Mouse (Mus musculus): ENCODE measurements around the gene Clec10a. TPM values are rescaled to one million over a fixed set of nuclear protein-coding genes. Genes with fewer than 3 reads are reported as not detected.
A peak's percentile ranks its signal among the peaks of the same experiment; 100 is the strongest.

Gene Clec10a
- polyA plus RNA-seq, 1 experiment from 2014 or later, result not detected

DNA sequence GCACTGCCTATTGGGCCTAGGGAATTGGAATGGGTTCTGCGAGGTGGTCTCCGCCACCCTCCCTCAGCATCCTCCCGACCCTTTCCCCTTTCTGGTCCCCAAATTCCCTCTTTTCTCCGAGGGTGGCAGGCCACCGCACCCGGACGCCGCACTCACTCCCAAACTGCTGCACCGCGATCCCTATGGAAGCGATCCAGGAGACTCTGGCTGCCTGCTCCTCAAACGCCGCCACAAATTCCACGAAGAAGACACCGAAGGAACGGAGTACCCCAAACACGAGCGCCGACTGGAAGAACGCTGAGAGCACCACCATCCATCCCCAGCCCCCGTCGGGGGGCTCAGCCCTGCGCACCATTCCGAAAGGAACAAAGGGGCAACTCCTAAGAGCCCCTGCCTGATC, 64.3 kb downstream of the Clec10a start:
- Histone ChIP-seq H3K27me3 (replicated peaks) (peaks cover 22% of the 10 kb centered on the region), H3K4me3 (peak overlapping the region; percentile 76), H3K27ac (peak overlapping the region; percentile 97), H3K4me2 (peak overlapping the region; percentile 97), H3K4me1 (peaks cover 66% of the 10 kb centered on the region), H3K9me3 (replicated peaks) (no peaks in the 10 kb centered on the region), H3K9ac (peak overlapping the region; percentile 88), H3K36me3 (peaks cover 20% of the 10 kb centered on the region)
- WGBS (ENCODE audit: insufficient replicate concordance), result 2% methylated on average over 24 of the region's 24 CpGs
- no peak for ATAC-seq

Other genes with a start within 250 kb of the Clec10a start
- gene Gps2, start 242.3 kb upstream of the Clec10a start, polyA plus RNA-seq (2016; fragmentation: Nextera tagmentation; extraction: Ambion mirVana), result 125 TPM in 2 replicates
- gene Eif5a, start 234.2 kb upstream of the Clec10a start, polyA plus RNA-seq (2016; fragmentation: Nextera tagmentation; extraction: Ambion mirVana), result 2,199 and 2,266 TPM in 2 replicates
- gene Ybx2, start 220.4 kb upstream of the Clec10a start, polyA plus RNA-seq (2016; fragmentation: Nextera tagmentation; extraction: Ambion mirVana), result 0.20 and 0.25 TPM in 2 replicates
- gene Slc2a4, start 208.0 kb upstream of the Clec10a start, polyA plus RNA-seq (2016; fragmentation: Nextera tagmentation; extraction: Ambion mirVana), result 14.9 and 17.0 TPM in 2 replicates
- gene Cldn7, start 191.4 kb upstream of the Clec10a start, polyA plus RNA-seq (2016; fragmentation: Nextera tagmentation; extraction: Ambion mirVana), result 2.8 and 3.3 TPM in 2 replicates
- gene Ctdnep1, start 175.0 kb upstream of the Clec10a start, polyA plus RNA-seq (2016; fragmentation: Nextera tagmentation; extraction: Ambion mirVana), result 14.0 and 15.2 TPM in 2 replicates
- gene Elp5, start 173.7 kb upstream of the Clec10a start, polyA plus RNA-seq (2016; fragmentation: Nextera tagmentation; extraction: Ambion mirVana), result 88.1 and 91.8 TPM in 2 replicates
- 260 and 270 TPM in 2 replicates for gene Gabarap, start 165.1 kb upstream of the Clec10a start, polyA plus RNA-seq (2016; fragmentation: Nextera tagmentation; extraction: Ambion mirVana)
- gene Phf23, start 160.4 kb upstream of the Clec10a start, polyA plus RNA-seq (2016; fragmentation: Nextera tagmentation; extraction: Ambion mirVana), result 39.5 and 40.9 TPM in 2 replicates
- 13.4 and 13.7 TPM in 2 replicates for gene Dvl2, start 155.6 kb upstream of the Clec10a start, polyA plus RNA-seq (2016; fragmentation: Nextera tagmentation; extraction: Ambion mirVana)
- 89.9 and 91.3 TPM in 2 replicates for gene Acadvl, start 140.8 kb upstream of the Clec10a start, polyA plus RNA-seq (2016; fragmentation: Nextera tagmentation; extraction: Ambion mirVana)
- gene Dlg4, start 139.3 kb upstream of the Clec10a start, polyA plus RNA-seq (2016; fragmentation: Nextera tagmentation; extraction: Ambion mirVana), result 2.3 and 2.7 TPM in 2 replicates
- gene Asgr1, start 102.1 kb upstream of the Clec10a start, polyA plus RNA-seq (2016; fragmentation: Nextera tagmentation; extraction: Ambion mirVana), result 0.51 and 0.63 TPM in 2 replicates
- 4.3 and 4.8 TPM in 2 replicates for gene Asgr2, start 63.6 kb upstream of the Clec10a start, polyA plus RNA-seq (2016; fragmentation: Nextera tagmentation; extraction: Ambion mirVana)
- 0.72 and 0.80 TPM in 2 replicates for gene Mgl2, start 25.9 kb upstream of the Clec10a start, polyA plus RNA-seq (2016; fragmentation: Nextera tagmentation; extraction: Ambion mirVana)
- 1.5 and 1.8 TPM in 2 replicates for gene Slc16a11, start 56.6 kb downstream of the Clec10a start, polyA plus RNA-seq (2016; fragmentation: Nextera tagmentation; extraction: Ambion mirVana)
- gene Slc16a13, start 64.9 kb downstream of the Clec10a start, polyA plus RNA-seq (2016; fragmentation: Nextera tagmentation; extraction: Ambion mirVana), result 6.1 and 8.5 TPM in 2 replicates
- gene Bcl6b, start 73.6 kb downstream of the Clec10a start, polyA plus RNA-seq (2016; fragmentation: Nextera tagmentation; extraction: Ambion mirVana), result 2.8 and 3.8 TPM in 2 replicates
- 97.4 and 104 TPM in 2 replicates for gene 0610010K14Rik, start 81.7 kb downstream of the Clec10a start, polyA plus RNA-seq (2016; fragmentation: Nextera tagmentation; extraction: Ambion mirVana)
- 6.2 and 7.8 TPM in 2 replicates for gene Gm21988, start 83.6 kb downstream of the Clec10a start, polyA plus RNA-seq (2016; fragmentation: Nextera tagmentation; extraction: Ambion mirVana)
- gene Rnasek, start 83.6 kb downstream of the Clec10a start, polyA plus RNA-seq (2016; fragmentation: Nextera tagmentation; extraction: Ambion mirVana), result 159 and 173 TPM in 2 replicates
- 24.7 and 26.8 TPM in 2 replicates for gene Alox12, start 99.2 kb downstream of the Clec10a start, polyA plus RNA-seq (2016; fragmentation: Nextera tagmentation; extraction: Ambion mirVana)
- gene Alox12e, start 166.4 kb downstream of the Clec10a start, polyA plus RNA-seq (2016; fragmentation: Nextera tagmentation; extraction: Ambion mirVana), result 0.12 and 0.20 TPM in 2 replicates
- 0.88 and 1.9 TPM in 2 replicates for gene Alox15, start 195.8 kb downstream of the Clec10a start, polyA plus RNA-seq (2016; fragmentation: Nextera tagmentation; extraction: Ambion mirVana)